In the genomic region with DNA sequence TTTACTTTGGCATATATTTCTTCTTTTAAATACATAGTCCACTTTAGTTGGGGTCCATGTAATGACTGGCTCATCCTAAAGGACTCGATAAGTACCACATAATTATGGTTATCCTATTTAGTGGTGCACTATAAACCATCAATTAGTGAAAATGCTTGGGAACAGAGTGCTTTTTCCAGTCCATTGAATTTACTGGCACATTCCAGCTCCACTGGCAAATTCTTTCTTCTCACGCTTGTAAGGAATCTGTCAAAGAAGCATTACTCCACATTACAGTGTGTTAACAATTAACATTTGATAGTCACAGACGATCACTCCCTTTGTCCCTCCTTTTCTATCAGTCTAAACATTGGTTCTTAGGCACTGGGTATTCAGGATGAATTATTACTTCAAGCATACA, we compare ENCODE assay signal across 20 mouse cellular contexts.
DNase-seq lines count a peak whose midpoint lies in the region; ATAC-seq and TF ChIP-seq lines count a peak whose summit lies in the region.
"Had no signal": no experiment of that assay in that cellular context is flagged by ENCODE, and none has a peak within 500 bp of the region (broad histone marks: within the 10 kb centered on the region; RNA-seq: fewer than 3 reads in every experiment).

No protein-coding gene starts in this region.

- POLR2A ChIA-PET in Patski (lab: Charles Lee) = no interaction called here

- H3K27me3 ChIP-seq in Patski = no peaks in the 10 kb centered on the region
- H3K27me3 ChIP-seq in forebrain, embryonic 14.5 days (replicated peaks; ENCODE audit: control insufficient read depth, insufficient read depth, low read length) = no peaks in the 10 kb centered on the region
- H3K27me3 ChIP-seq in neural tube, embryonic 15.5 days (replicated peaks) = no peaks in the 10 kb centered on the region
- H3K27me3 ChIP-seq: embryonic facial prominence, embryonic 12.5 days; limb, embryonic 13.5 days; lung, embryonic 15.5 days; stomach, embryonic 15.5 days had no signal

- no peaks in the 10 kb centered on the region for H3K4me1 ChIP-seq in forebrain, embryonic 14.5 days (ENCODE audit: control insufficient read depth, insufficient read depth, low read length)
- H3K4me1 ChIP-seq in neural tube, embryonic 15.5 days = no peaks in the 10 kb centered on the region
- H3K4me1 ChIP-seq: embryonic facial prominence, embryonic 12.5 days; heart, embryonic 10.5 days; limb, embryonic 13.5 days; lung, embryonic 15.5 days; midbrain, embryonic 10.5 days; stomach, embryonic 15.5 days had no signal

- in situ Hi-C loops in Patski (cut with MboI; ENCODE audit: low pct_unique_long_range_greater_than_20kb) = no loop called here

- H3K4me3 ChIP-seq in forebrain, embryonic 14.5 days (ENCODE audit: low read depth, low read length) = no peak overlapping the region
- H3K4me3 ChIP-seq in neural tube, embryonic 15.5 days (replicated peaks) = no peak overlapping the region
- H3K4me3 ChIP-seq: embryonic facial prominence, embryonic 12.5 days; heart, embryonic 10.5 days; limb, embryonic 13.5 days; lung, embryonic 15.5 days; midbrain, embryonic 10.5 days; stomach, embryonic 15.5 days had no signal

- ATAC-seq in Patski = peak; percentile 82
- ATAC-seq in forebrain, embryonic 14.5 days = peak; percentile 63; the same call in 1 of the 2 replicates
- ATAC-seq in neural tube, embryonic 15.5 days (ENCODE audit: low FRiP score) = peak; percentile 41; the same call in 1 of the 2 replicates
- ATAC-seq: inflammation-experienced regulatory T-cells, adult 6 months had no signal

- DNase-seq in kidney, adult 9 months = peak; percentile 35
- DNase-seq in kidney, adult 18-20 months = no peak
- no peak for DNase-seq in Patski (ENCODE audit: low read depth, low spot score)
- peak; percentile 57 for DNase-seq in forebrain, embryonic 14.5 days (ENCODE audit: low spot score)
- DNase-seq in ovary, adult 18-20 months (ENCODE audit: low spot score) = no peak
- no peak for DNase-seq in heart, postnatal 14 days
- DNase-seq: adrenal gland, adult 2 months; B cell, adult 2 months; cerebellum, adult 9-10 months; lung, postnatal 4 days; thymus, adult 18-20 months had no signal

- TF ChIP-seq CTCF in Patski (IDR thresholded peaks at IDR 0.05) = no peak

- H3K4me2 ChIP-seq in forebrain, embryonic 14.5 days (ENCODE audit: low read length) = no peak overlapping the region
- H3K4me2 ChIP-seq in neural tube, embryonic 15.5 days = no peak overlapping the region
- H3K4me2 ChIP-seq: embryonic facial prominence, embryonic 12.5 days; limb, embryonic 13.5 days; lung, embryonic 15.5 days; stomach, embryonic 15.5 days had no signal

- no peaks in the 10 kb centered on the region for H3K9me3 ChIP-seq in forebrain, embryonic 14.5 days (replicated peaks; ENCODE audit: control insufficient read depth, low read length)
- no peaks in the 10 kb centered on the region for H3K9me3 ChIP-seq in neural tube, embryonic 15.5 days (replicated peaks)
- H3K9me3 ChIP-seq: embryonic facial prominence, embryonic 12.5 days; heart, embryonic 10.5 days; lung, embryonic 15.5 days; midbrain, embryonic 10.5 days; stomach, embryonic 15.5 days had no signal

- no peak overlapping the region for H3K9ac ChIP-seq in forebrain, embryonic 14.5 days (ENCODE audit: low read length)
- no peak overlapping the region for H3K9ac ChIP-seq in neural tube, embryonic 15.5 days (replicated peaks)
- H3K9ac ChIP-seq: embryonic facial prominence, embryonic 12.5 days; limb, embryonic 13.5 days; liver, embryonic 14.5 days; lung, embryonic 15.5 days; stomach, embryonic 15.5 days had no signal

- WGBS in forebrain, embryonic 14.5 days = 3% methylated on average over 3 of the region's 3 CpGs
- WGBS in neural tube, embryonic 15.5 days = 17% methylated on average over 3 of the region's 3 CpGs

- no peak overlapping the region for H3K27ac ChIP-seq in forebrain, embryonic 14.5 days (ENCODE audit: low read depth, low read length)
- no peak overlapping the region for H3K27ac ChIP-seq in neural tube, embryonic 15.5 days (replicated peaks)
- H3K27ac ChIP-seq: embryonic facial prominence, embryonic 12.5 days; heart, embryonic 10.5 days; limb, embryonic 13.5 days; liver, embryonic 14.5 days; lung, embryonic 15.5 days; midbrain, embryonic 10.5 days; stomach, embryonic 15.5 days had no signal

- CTCF ChIA-PET in Patski (lab: Charles Lee) = no interaction called here

- intact Hi-C loops in heart, postnatal 14 days (cut with DNase I) = no loop called here

- H3K36me3 ChIP-seq in forebrain, embryonic 14.5 days (ENCODE audit: control insufficient read depth, insufficient read depth, low read length) = no peaks in the 10 kb centered on the region
- no peaks in the 10 kb centered on the region for H3K36me3 ChIP-seq in neural tube, embryonic 15.5 days
- H3K36me3 ChIP-seq: embryonic facial prominence, embryonic 12.5 days; heart, embryonic 10.5 days; limb, embryonic 13.5 days; lung, embryonic 15.5 days; midbrain, embryonic 10.5 days; stomach, embryonic 15.5 days had no signal

Comparison
In these comparisons a context has a peak if more than half of its experiments do, and no peak if none do; other contexts are left out.
1. DNase-seq: peak in kidney, adult 9 months (single experiment) and forebrain, embryonic 14.5 days (single experiment); none in kidney, adult 18-20 months (single experiment), Patski (single experiment), ovary, adult 18-20 months (single experiment) and heart, postnatal 14 days (0 of 2).
2. Peak in every context shown above with its lines, with median percentiles within 50 percentile points of each other: ATAC-seq.